25 mouse cellular contexts compared by ENCODE assay signal in the genomic region with DNA sequence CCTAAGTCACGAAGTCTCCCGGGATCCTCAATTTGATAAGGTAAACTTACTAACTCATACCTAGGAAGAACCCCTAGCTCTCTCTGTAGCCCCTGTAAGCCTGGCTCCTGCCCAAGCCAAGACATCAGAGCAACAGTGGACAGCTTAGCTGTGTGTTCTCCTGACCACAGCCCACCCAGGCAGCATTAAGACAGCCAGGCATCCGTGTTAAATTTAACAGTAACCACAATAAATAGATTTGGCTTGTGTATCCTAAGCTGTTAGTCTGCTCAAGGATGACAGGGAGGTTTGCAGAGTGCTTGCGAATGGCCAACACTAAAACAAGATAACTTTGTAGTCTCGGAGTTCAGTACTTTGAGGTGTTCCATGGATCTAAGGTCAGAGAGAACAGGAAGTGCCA.
DNase-seq lines count a peak whose midpoint lies in the region; ATAC-seq lines count a peak whose summit lies in the region.
"Had no signal": no experiment of that assay in that cellular context is flagged by ENCODE, and none has a peak within 500 bp of the region (broad histone marks: within the 10 kb centered on the region; RNA-seq: fewer than 3 reads in every experiment).

No protein-coding gene starts in this region.

- intact Hi-C loops in heart, postnatal 36 days (cut with DNase I), result loop anchor here (10.0 kb wide), 1 partner anchor 491 kb away; no protein-coding TSS in a partner anchor
- intact Hi-C loops in left cerebral cortex, postnatal 4 days (cut with DNase I), result no loop called here
- intact Hi-C loops in left cerebral cortex, postnatal 10 days (cut with DNase I), result no loop called here

- no peaks in the 10 kb centered on the region for H3K27me3 ChIP-seq in embryonic facial prominence, embryonic 15.5 days
- H3K27me3 ChIP-seq: hindbrain, embryonic 13.5 days; liver, embryonic 12.5 days; neural tube, embryonic 12.5 days had no signal

- WGBS in embryonic facial prominence, embryonic 15.5 days, result 47% methylated on average over 5 of the region's 5 CpGs

- DNase-seq in cerebellum, postnatal 14 days, result peak; percentile 27 to 29
- no peak for DNase-seq in cerebellum, adult 9-11 months
- peak; percentile 40 for DNase-seq in heart, adult 11 months
- no peak for DNase-seq in heart, postnatal 36 days
- peak; percentile 29 for DNase-seq in left cerebral cortex, postnatal 4 days
- DNase-seq in left cerebral cortex, postnatal 10 days (ENCODE audit: extremely low spot score in 1 of 2, low spot score in 2 of 2), result no peak
- DNase-seq: adrenal gland, postnatal 10 days; cerebellum, adult 9-10 months; gastrocnemius, postnatal 25 days; heart, adult 18-20 months; heart, postnatal 4 days; kidney, adult 11 months; kidney, postnatal 14 days; liver, postnatal 0 days; lung, postnatal 36 days; right cerebral cortex, adult 18-20 months; right cerebral cortex, postnatal 4 days; thymus, postnatal 4 days had no signal

- H3K4me1 ChIP-seq in embryonic facial prominence, embryonic 15.5 days, result peaks cover 24% of the 10 kb centered on the region
- H3K4me1 ChIP-seq: liver, embryonic 12.5 days had no signal

- H3K4me3 ChIP-seq in embryonic facial prominence, embryonic 15.5 days (replicated peaks), result no peak overlapping the region
- H3K4me3 ChIP-seq: hindbrain, embryonic 13.5 days; liver, embryonic 12.5 days; myocyte; neural tube, embryonic 12.5 days had no signal

- H3K27ac ChIP-seq in embryonic facial prominence, embryonic 15.5 days (replicated peaks), result 0 out of 2 replicates have a peak overlapping the region, but pooled peaks have one; percentile 17
- H3K27ac ChIP-seq: hindbrain, embryonic 13.5 days; liver, embryonic 12.5 days; neural tube, embryonic 12.5 days had no signal

- no peak for ATAC-seq in embryonic facial prominence, embryonic 15.5 days (ENCODE audit: insufficient number of reproducible peaks, low FRiP score, low TSS enrichment, low read depth)
- ATAC-seq: liver, embryonic 12.5 days; liver, postnatal 0 days had no signal

- no peak overlapping the region for H3K4me2 ChIP-seq in embryonic facial prominence, embryonic 15.5 days (replicated peaks)
- H3K4me2 ChIP-seq: heart, embryonic 11.5 days; hindbrain, embryonic 13.5 days; liver, embryonic 12.5 days; neural tube, embryonic 12.5 days had no signal

- H3K9ac ChIP-seq in embryonic facial prominence, embryonic 15.5 days, result no peak overlapping the region
- H3K9ac ChIP-seq: hindbrain, embryonic 13.5 days; liver, embryonic 12.5 days; liver, postnatal 0 days; neural tube, embryonic 12.5 days had no signal

- no peaks in the 10 kb centered on the region for H3K9me3 ChIP-seq in embryonic facial prominence, embryonic 15.5 days (replicated peaks)
- H3K9me3 ChIP-seq: hindbrain, embryonic 13.5 days; liver, embryonic 12.5 days; neural tube, embryonic 12.5 days had no signal

- H3K36me3 ChIP-seq in embryonic facial prominence, embryonic 15.5 days, result no peaks in the 10 kb centered on the region
- H3K36me3 ChIP-seq: G1E; hindbrain, embryonic 13.5 days; liver, embryonic 12.5 days; neural tube, embryonic 12.5 days had no signal

Comparison
In these comparisons a context has a peak if more than half of its experiments do, and no peak if none do; other contexts are left out.
1. DNase-seq: peak in cerebellum, postnatal 14 days (2 of 2), heart, adult 11 months (single experiment) and left cerebral cortex, postnatal 4 days (single experiment); none in cerebellum, adult 9-11 months (single experiment), heart, postnatal 36 days (0 of 2) and left cerebral cortex, postnatal 10 days (0 of 2).